Mouse (Mus musculus): ENCODE measurements at regions not wholly inside any gene's neighbourhood (a gene's known extent, or its start where the extent isn't known, plus 50 kb on each side); places are given as distances from the start of the nearest gene placed in this dataset. TPM values are rescaled to one million over a fixed set of nuclear protein-coding genes. Genes with fewer than 3 reads are reported as not detected.

GRCm38 (mm10) chr12:109402226-109402625 lies 50.4 kb upstream of the Dlk1 start:
- Histone ChIP-seq H3K27me3 (replicated peaks; ENCODE audit: control insufficient read depth, insufficient read depth, low read length) (no peaks in the 10 kb centered on the region), H3K4me2 (ENCODE audit: low read depth, low read length) (no peak overlapping the region), H3K4me1 (ENCODE audit: control insufficient read depth, insufficient read depth, low read length) (peaks cover 65% of the 10 kb centered on the region), H3K4me3 (ENCODE audit: low read length) (no peak overlapping the region), H3K9ac (ENCODE audit: low read depth, low read length) (peak overlapping the region; percentile 0; the same call in 1 of the 2 replicates), H3K9me3 (ENCODE audit: control insufficient read depth, low read length) (no peaks in the 10 kb centered on the region), H3K27ac (ENCODE audit: low read length) (peak overlapping the region; percentile 73), H3K36me3 (ENCODE audit: control insufficient read depth, insufficient read depth, low read length) (no peaks in the 10 kb centered on the region)
- 16% methylated on average over 9 of the region's 9 CpGs for WGBS
- peak; percentile 97 for ATAC-seq

Small RNAs in the stretch of these regions (microRNA-seq; reads per million reads assigned to microRNA genes)
- not detected for gene Gm22234
- not detected for gene Gm25297
